Mouse (Mus musculus) stomach, postnatal 0 days (tissue): ENCODE data around the gene Uba52.
A peak's percentile ranks its signal among the peaks of the same experiment; 100 is the strongest.

ENCODE experiments used
- CTCF ChIP-seq: IDR thresholded peaks from 2 replicates; pipeline ENCODE4 v1.5.1; 2016; ENCODE audit warnings: antibody characterized with exemption, low read depth, mild to moderate bottlenecking, moderate library complexity
- EP300 ChIP-seq: optimal IDR thresholded peaks from 2 replicates; pipeline ENCODE3; 2016; ENCODE audit warnings: antibody characterized with exemption

DNA sequence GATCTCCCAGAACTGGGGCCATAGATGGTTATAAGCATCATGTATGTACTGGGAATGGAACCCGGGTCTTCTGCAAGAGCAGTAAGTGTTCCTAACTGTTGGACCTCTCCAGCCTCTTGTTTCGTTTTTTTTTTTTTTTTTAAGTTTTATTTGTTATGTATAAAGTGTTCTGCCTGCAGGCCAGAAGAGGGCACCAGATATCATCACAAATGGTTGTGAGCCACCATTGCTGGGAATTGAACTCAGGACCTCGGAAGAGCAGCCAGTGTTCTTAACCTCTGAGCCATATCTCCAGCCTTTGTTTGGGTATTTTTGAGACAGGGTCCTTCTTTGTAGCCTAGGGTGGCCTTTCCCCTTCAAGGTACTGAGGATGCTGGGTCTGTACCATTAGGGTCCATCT is 48.4 kb upstream of the Uba52 start:
- TF ChIP-seq CTCF (peak; percentile 59), EP300 (no peak)
